Mouse (Mus musculus) heart, postnatal 25 days (tissue): Measurements from ENCODE around the gene Slc38a4. TPM values are rescaled to one million over a fixed set of nuclear protein-coding genes. Genes with fewer than 3 reads are reported as not detected.

Experiments used
- total RNA-seq, 2 experiments: library from RNA; stranded (reverse); gene quantifications; 2 replicates each; pipeline ENCODE4 v1.2.3; 2021

The Slc38a4 gene
- total RNA-seq, 2 experiments from 2014 or later = 10.6 to 17.1 TPM

Other genes with a start within 250 kb of the Slc38a4 start
- gene Pced1b, start 191.2 kb upstream of the Slc38a4 start, total RNA-seq = 1 to 10 TPM; 2.3 to 2.5 TPM
- 1 to 10 TPM; 5.2 to 7.0 TPM for gene Amigo2, start 191.3 kb upstream of the Slc38a4 start, total RNA-seq